Mouse (Mus musculus): ENCODE results near the gene Pde4dip. TPM values are rescaled to one million over a fixed set of nuclear protein-coding genes. Genes with fewer than 3 reads are reported as not detected.

The Pde4dip gene
- total RNA-seq, 2 experiments from 2014 or later: 632 to 678 TPM

DNA sequence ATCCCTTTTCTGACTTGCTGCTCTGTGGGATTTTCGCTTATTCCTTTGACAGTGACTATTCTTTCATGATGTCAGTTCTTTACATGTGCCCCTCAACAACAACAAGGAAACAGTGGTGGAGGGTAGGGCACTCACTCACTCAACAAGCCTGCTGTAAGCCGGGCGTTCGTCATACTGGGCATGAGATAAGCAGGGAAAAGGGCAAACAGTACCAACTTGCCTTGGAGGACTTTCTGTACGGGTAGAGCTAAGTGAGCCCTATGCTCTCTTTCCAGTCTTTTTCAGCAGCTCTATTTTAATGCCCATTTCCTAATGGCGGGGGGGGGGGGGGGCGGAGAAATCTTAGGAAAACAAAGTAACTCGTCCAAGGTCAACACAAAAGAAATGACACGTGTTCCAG lies 246.5 kb downstream of the Pde4dip start:
- no peak for DNase-seq

GRCm38 (mm10) chr3:97641396-97641795 lies 247.1 kb downstream of the Pde4dip start:
- no peak for DNase-seq

Small RNAs within 50 kb of the gene (microRNA-seq; reads per million reads assigned to microRNA genes)
- 0 reads per million in 2 experiments for gene Mir7225

Other genes with a start within 250 kb of the Pde4dip start
- 10 to 100 TPM; 17.0 to 18.5 TPM for gene Prkab2, start 230.5 kb downstream of the Pde4dip start, total RNA-seq (2021)
- gene Gm17651, start 214.0 kb downstream of the Pde4dip start, total RNA-seq (2021): not detected
- 10 to 100 TPM; 62.4 to 63.3 TPM for gene Sec22b, start 12.5 kb upstream of the Pde4dip start, total RNA-seq (2021)
- 10 to 100 TPM; 38.5 to 40.1 TPM for gene Notch2, start 124.8 kb upstream of the Pde4dip start, total RNA-seq (2021)